Comparison of ENCODE assay signal across 9 mouse cellular contexts in the genomic region with DNA sequence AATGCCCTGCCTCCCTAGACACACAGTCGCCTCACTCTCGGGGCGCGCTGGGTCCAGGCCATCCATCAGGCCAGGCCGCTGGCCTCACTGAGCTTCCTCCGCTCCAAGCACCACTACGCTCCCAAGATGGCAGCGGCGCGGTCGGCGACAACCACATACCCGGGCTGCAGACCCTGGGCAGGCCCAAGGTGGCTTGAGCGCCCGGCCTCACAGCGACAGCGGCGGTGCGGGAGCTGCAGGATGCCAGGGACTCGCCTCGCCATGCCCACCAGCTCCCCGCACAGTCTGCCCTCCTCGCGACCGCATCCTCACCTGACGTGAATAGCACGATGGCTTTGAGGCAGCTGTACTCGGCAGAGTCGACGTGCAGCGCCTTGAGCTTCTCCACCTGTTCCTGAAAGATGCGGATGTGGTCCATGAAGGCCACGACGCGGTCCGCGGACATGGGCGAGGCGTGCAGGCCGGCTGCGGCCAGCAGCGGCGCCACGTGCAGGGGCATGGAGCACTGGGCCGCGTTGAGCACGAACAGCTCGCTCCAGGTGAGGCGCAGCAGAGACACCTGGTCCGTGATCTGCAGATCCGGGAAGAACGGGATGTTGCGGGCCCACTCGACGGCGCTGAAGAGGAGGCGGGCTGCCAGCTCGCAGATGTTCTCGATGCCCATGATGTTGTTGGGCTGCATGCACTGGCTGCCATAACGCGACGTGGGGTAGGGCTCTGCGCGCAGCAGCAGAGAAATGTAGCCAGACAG. TPM values are rescaled to one million over a fixed set of nuclear protein-coding genes. Genes with fewer than 3 reads are reported as not detected.
DNase-seq lines count a peak whose midpoint lies in the region; ATAC-seq and TF ChIP-seq lines count a peak whose summit lies in the region.
"Had no signal": no experiment of that assay in that cellular context is flagged by ENCODE, and none has a peak within 500 bp of the region (broad histone marks: within the 10 kb centered on the region; RNA-seq: fewer than 3 reads in every experiment).

No protein-coding gene starts in this region.

- H3K4me2 ChIP-seq in embryonic facial prominence, embryonic 11.5 days (ENCODE audit: low read depth, low read length): peak overlapping the region; percentile 74

- DNase-seq in layer of hippocampus, adult 2 months (ENCODE audit: low spot score in 2 of 2): peak in 1 of 2 experiments; percentile 34
- no peak for DNase-seq in layer of hippocampus, adult 9-10 months (ENCODE audit: low spot score)
- DNase-seq in adrenal gland, postnatal 25 days: peak; percentile 54
- DNase-seq in embryonic facial prominence, embryonic 11.5 days (ENCODE audit: low spot score): no peak
- DNase-seq in kidney, postnatal 14 days: peak; percentile 12
- DNase-seq in retina, postnatal 1 day: peak; percentile 76
- no peak for DNase-seq in frontal cortex, adult 2 months (ENCODE audit: extremely low spot score in 1 of 2, low spot score in 1 of 2)
- DNase-seq in right cerebral cortex, postnatal 36 days (ENCODE audit: low spot score in 2 of 2): no peak

- no peaks in the 10 kb centered on the region for H3K36me3 ChIP-seq in embryonic facial prominence, embryonic 11.5 days (replicated peaks; ENCODE audit: control insufficient read depth, insufficient read depth, low read depth, low read length)

- WGBS in embryonic facial prominence, embryonic 11.5 days: under 1% methylated on average over 57 of the region's 64 CpGs

- TF ChIP-seq CTCF in layer of hippocampus, adult 2 months (conservative IDR thresholded peaks at IDR 0.05): no peak

- no peaks in the 10 kb centered on the region for H3K27me3 ChIP-seq in embryonic facial prominence, embryonic 11.5 days (ENCODE audit: control insufficient read depth, insufficient read depth, low read length)

- peak overlapping the region; percentile 85 for H3K4me3 ChIP-seq in layer of hippocampus, adult 2 months
- H3K4me3 ChIP-seq in embryonic facial prominence, embryonic 11.5 days (ENCODE audit: low read depth, low read length): peak overlapping the region; percentile 96
- H3K4me3 ChIP-seq: myocyte had no signal

- H3K27ac ChIP-seq in layer of hippocampus, adult 2 months: peak overlapping the region; percentile 97
- H3K27ac ChIP-seq in embryonic facial prominence, embryonic 11.5 days (replicated peaks; ENCODE audit: low read depth, low read length): peak overlapping the region; percentile 92

- H3K4me1 ChIP-seq in embryonic facial prominence, embryonic 11.5 days (ENCODE audit: control insufficient read depth, insufficient read depth, low read length): no peaks in the 10 kb centered on the region; the same call in 1 of the 2 replicates

- 0 out of 2 replicates have a peak, but pooled peaks have one; percentile 3 for ATAC-seq in embryonic facial prominence, embryonic 11.5 days (replicated peaks; ENCODE audit: insufficient number of reproducible peaks, low FRiP score, low TSS enrichment, low read depth)

- peak overlapping the region; percentile 88 for H3K9ac ChIP-seq in embryonic facial prominence, embryonic 11.5 days (replicated peaks; ENCODE audit: low read length)

- H3K9me3 ChIP-seq in embryonic facial prominence, embryonic 11.5 days (replicated peaks; ENCODE audit: control insufficient read depth, low read length): no peaks in the 10 kb centered on the region

RNA-seq across cellular contexts. Expression of a gene that starts 4.5 kb away (rescaled TPM):
- 10 to 100 TPM; 89.4 to 98.1 TPM for total RNA-seq in layer of hippocampus, adult 2 months (2021)
- total RNA-seq in adrenal gland, postnatal 25 days (2021): 17.5 and 28.8 TPM in 2 replicates
- polyA plus RNA-seq in embryonic facial prominence, embryonic 11.5 days (2014; fragmentation: Nextera tagmentation; extraction: Ambion mirVana): 56.1 and 57.3 TPM in 2 replicates
- polyA plus RNA-seq in frontal cortex, adult 2 months (2012; rRNA removed): 115 and 123 TPM in 2 replicates

Comparison
In these comparisons a context has a peak if more than half of its experiments do, and no peak if none do; other contexts are left out.
1. DNase-seq: peak in adrenal gland, postnatal 25 days (single experiment), kidney, postnatal 14 days (single experiment) and retina, postnatal 1 day (single experiment); none in layer of hippocampus, adult 9-10 months (single experiment), embryonic facial prominence, embryonic 11.5 days (single experiment), frontal cortex, adult 2 months (0 of 2) and right cerebral cortex, postnatal 36 days (0 of 2).